Mouse (Mus musculus): Measurements from ENCODE around the gene Kcna10.

- TF ChIP-seq CTCF (conservative IDR thresholded peaks at IDR 0.05; ENCODE audit: insufficient read depth, insufficient read length, low read depth, low read length) (no peak), POLR2A (IDR thresholded peaks at IDR 0.05; ENCODE audit: low read depth, low read length) (no peak)
These were observed 23.0 kb upstream of the Kcna10 start for GRCm38 (mm10) chr3:107159859-107160324.

Measured in kidney, adult 2 months (tissue).